Mouse (Mus musculus) gastrocnemius, adult 2 months (tissue): ENCODE measurements around the gene Gab1. TPM values are rescaled to one million over a fixed set of nuclear protein-coding genes. Genes with fewer than 3 reads are reported as not detected.

Source experiments
- DNase-seq: peaks from one replicate; pipeline ENCODE4 v3.0.0; 2022
- H3K27ac ChIP-seq: fragments of 200-600 bp; 2 replicates; pipeline ENCODE4 v1.8.1; 2022; ENCODE audit warnings: mild to moderate bottlenecking
- H3K4me3 ChIP-seq: fragments of 200-600 bp; 2 replicates; pipeline ENCODE4 v1.8.1; 2022; ENCODE audit warnings: mild to moderate bottlenecking, moderate library complexity
- CTCF ChIP-seq: fragments of 200-600 bp; IDR thresholded peaks from 2 replicates; pipeline ENCODE4 v1.8.1; 2022; ENCODE audit warnings: antibody characterized with exemption, mild to moderate bottlenecking, moderate library complexity
- intact Hi-C: fragments of 180-260 bp; cut with DNase I; formaldehyde crosslinking; loops from one replicate; pipeline ENCODE4 v1.15.1; 2025
- total RNA-seq, 2 experiments: library from RNA; stranded (reverse); gene quantifications; 2 replicates each; pipeline ENCODE4 v1.2.3; 2021

Gene Gab1
- total RNA-seq, 2 experiments from 2014 or later: 11.7 to 14.3 TPM

- intact Hi-C loops: no loop called here
- Histone ChIP-seq H3K4me3 (no peak overlapping the region), H3K27ac (peak overlapping the region; percentile 55)
- no peak for DNase-seq
- TF ChIP-seq CTCF: no peak
Measured at GRCm38 (mm10) chr8:80869881-80870328, 10.4 kb downstream of the Gab1 start.

GRCm38 (mm10) chr8:80868801-80869323 lies 11.5 kb downstream of the Gab1 start:
- intact Hi-C loops: no loop called here
- Histone ChIP-seq H3K27ac (peak overlapping the region; percentile 55; the same call in 1 of the 2 replicates), H3K4me3 (no peak overlapping the region)
- no peak for DNase-seq
- TF ChIP-seq CTCF: no peak

DNA sequence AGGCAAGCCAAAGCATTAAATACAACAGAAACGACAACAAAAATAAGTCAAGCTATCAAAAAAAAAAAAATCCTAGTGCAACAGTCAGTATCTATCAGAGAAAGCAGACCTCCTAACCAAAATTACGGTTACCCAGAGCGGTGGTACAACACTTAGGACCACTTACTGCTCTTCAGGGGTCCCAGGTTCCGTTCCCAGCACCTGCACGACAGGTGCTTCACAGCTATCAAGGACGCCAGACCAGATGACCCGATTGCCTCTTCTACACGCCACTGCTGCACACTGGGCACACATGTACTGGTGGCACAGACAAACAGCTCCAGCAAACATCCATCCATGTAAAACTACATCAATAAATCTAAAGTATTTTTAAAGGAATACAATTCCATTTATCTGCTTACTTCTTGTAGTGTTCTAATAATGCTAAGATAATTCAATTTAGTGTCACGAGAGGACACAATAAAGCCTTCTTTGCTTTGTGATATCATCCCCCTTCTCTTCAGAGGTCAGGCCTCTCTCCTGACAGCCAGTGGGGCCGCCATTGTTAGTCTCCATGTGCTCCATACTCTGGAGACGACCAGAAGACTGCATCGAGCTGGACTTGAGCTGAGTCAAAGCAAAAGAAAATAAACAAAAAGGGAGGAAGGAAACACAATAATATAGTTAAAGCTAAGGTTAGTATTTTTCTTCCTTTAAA lies 12.2 kb downstream of the Gab1 start:
- intact Hi-C loops: no loop called here
- peak overlapping the region; percentile 3 for H3K27ac ChIP-seq
- TF ChIP-seq CTCF: no peak

DNA sequence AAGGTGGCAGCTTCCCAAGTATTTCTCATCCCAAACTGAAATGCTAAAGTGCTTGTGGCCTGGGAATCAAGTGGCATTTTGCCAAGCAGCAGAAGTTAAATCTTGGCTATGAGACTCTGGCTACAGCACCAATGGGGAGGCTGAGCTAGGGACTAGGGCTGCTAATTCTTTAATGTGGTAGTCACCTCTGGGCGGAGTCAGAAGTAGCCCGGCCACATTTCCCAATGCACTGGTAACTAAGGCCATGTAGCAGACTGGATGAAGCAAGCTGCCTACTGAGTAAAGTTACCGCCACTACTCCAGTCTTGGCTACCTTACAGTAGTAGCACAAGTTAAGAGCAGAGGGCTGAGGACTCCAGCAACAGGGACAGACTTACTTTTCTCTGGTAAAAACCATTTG lies 12.7 kb downstream of the Gab1 start:
- peak; percentile 46 for DNase-seq
- TF ChIP-seq CTCF: no peak
- H3K27ac ChIP-seq: peak overlapping the region; percentile 3
- intact Hi-C loops: no loop called here
- no peak overlapping the region; the same call in 1 of the 2 replicates for H3K4me3 ChIP-seq

More for the DNA sequence above, 12.2 kb downstream of the Gab1 start:
- no peak for DNase-seq
- no peak overlapping the region; the same call in 1 of the 2 replicates for H3K4me3 ChIP-seq

GRCm38 (mm10) chr8:80865181-80865784 lies 15.0 kb downstream of the Gab1 start:
- intact Hi-C loops: no loop called here
- DNase-seq: peak; percentile 54
- TF ChIP-seq CTCF: peak; percentile 45
- no peak overlapping the region for H3K4me3 ChIP-seq
- H3K27ac ChIP-seq: peak overlapping the region; percentile 71

DNA sequence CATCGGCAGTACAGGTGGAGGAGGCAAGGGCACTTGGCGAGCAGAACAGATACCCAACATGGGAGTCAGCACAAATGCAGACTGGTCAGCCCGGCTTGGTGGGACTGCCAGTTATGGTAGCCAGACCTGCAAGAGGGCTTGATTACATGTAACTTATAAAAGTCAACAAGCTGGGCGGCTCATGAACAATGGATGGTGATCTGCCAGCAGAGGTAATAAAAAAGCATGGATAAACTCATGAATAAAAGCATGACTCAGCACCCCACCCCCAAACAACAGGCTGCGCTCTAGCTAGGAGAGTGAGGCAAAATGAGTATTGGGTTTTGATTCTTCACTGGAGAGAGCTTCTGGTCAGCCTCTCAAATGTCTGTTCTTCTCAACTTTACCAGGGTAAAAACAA lies 16.9 kb downstream of the Gab1 start:
- no peak for DNase-seq
- intact Hi-C loops: no loop called here
- TF ChIP-seq CTCF: no peak
- Histone ChIP-seq H3K27ac (peak overlapping the region; percentile 32; the same call in 1 of the 2 replicates), H3K4me3 (no peak overlapping the region)

- no peak for DNase-seq
- intact Hi-C loops: no loop called here
- H3K4me3 ChIP-seq: no peak overlapping the region
- H3K27ac ChIP-seq: no peak overlapping the region
- TF ChIP-seq CTCF: no peak
Measured at GRCm38 (mm10) chr8:80859180-80859775, 21.0 kb downstream of the Gab1 start.

DNA sequence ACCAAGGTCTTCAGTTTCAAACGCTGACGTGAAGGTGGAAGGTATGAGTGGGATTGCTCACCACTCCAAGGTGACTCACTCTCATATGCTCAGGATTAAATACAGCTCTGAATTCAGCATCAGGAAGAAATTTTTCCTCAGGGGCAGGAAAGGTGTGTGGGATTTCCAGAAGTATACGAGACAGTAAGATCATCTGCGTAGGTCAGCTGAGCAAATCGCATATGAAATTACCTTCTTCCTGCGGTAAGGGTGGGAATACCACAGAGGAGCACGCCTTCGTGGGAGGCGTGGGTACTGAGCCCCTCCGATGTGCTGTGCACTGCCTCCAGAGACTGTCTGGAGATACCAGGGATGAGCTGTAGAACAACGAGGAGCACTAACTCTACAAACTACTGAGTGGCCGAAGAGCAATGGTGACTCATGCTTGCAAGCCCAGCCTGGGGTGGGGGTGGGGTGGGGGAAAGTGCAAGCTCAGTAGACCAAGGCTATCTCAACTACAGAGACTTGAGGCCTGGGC lies 22.4 kb downstream of the Gab1 start:
- H3K4me3 ChIP-seq: no peak overlapping the region
- intact Hi-C loops: no loop called here
- H3K27ac ChIP-seq: peak overlapping the region; percentile 70
- no peak for DNase-seq
- TF ChIP-seq CTCF: no peak

DNA sequence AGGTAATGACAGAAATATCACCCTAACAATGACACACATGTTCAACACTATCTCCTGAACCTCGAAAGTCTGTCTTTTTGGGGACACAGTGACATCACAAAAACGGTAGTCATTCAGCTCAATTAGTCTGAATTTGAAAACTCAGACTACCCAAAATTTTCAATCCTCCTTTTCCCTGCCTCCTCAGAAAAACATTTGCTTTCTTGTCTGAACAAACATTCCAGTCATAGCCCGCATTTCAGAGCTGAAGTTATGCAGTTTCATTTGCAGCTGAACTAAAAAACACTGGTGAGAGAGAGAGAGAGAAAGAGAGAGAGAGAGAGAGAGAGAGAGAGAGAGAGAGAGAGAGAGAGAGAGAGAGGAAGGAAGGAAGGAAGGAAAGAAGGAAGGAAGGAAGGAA lies 23.2 kb downstream of the Gab1 start:
- no peak for TF ChIP-seq CTCF
- Histone ChIP-seq H3K27ac (peak overlapping the region; percentile 54), H3K4me3 (no peak overlapping the region)
- DNase-seq: no peak
- intact Hi-C loops: no loop called here

GRCm38 (mm10) chr8:80856606-80857005 lies 23.7 kb downstream of the Gab1 start:
- TF ChIP-seq CTCF: no peak
- DNase-seq: peak; percentile 29
- Histone ChIP-seq H3K27ac (peak overlapping the region; percentile 54), H3K4me3 (no peak overlapping the region)
- intact Hi-C loops: no loop called here

- Histone ChIP-seq H3K4me3 (peak overlapping the region; percentile 29; the same call in 1 of the 2 replicates), H3K27ac (peak overlapping the region; percentile 56; the same call in 1 of the 2 replicates)
- intact Hi-C loops: no loop called here
- no peak for DNase-seq
- no peak for TF ChIP-seq CTCF
Measured at GRCm38 (mm10) chr8:80853622-80854021, 26.7 kb downstream of the Gab1 start.

- H3K27ac ChIP-seq: peak overlapping the region; percentile 56
- no peak for TF ChIP-seq CTCF
- intact Hi-C loops: no loop called here
- no peak for DNase-seq
- no peak overlapping the region for H3K4me3 ChIP-seq
Measured at GRCm38 (mm10) chr8:80853208-80853607, 27.1 kb downstream of the Gab1 start.
